Mouse (Mus musculus): ENCODE measurements around the gene Gpatch8.

The Gpatch8 gene

DNA sequence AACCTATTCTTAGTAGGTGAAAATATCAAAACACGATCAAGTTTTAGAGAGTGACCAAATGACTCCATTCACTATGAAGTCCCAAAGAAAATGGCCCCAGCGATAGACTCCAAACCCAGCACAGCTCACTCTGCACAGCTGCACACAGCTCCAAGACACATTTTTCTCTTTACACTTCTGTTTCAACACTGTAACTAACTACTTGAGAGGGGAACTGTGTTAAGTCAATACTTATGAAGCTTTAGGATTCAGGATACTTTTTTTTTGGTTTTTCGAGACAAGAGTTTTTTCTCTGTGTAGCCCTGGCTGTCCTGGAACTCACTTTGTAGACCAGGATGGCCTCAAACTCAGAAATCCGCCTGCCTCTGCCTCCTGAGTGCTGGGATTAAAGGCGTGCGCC is 61.1 kb downstream of the Gpatch8 start:
- DNase-seq: no peak

DNA sequence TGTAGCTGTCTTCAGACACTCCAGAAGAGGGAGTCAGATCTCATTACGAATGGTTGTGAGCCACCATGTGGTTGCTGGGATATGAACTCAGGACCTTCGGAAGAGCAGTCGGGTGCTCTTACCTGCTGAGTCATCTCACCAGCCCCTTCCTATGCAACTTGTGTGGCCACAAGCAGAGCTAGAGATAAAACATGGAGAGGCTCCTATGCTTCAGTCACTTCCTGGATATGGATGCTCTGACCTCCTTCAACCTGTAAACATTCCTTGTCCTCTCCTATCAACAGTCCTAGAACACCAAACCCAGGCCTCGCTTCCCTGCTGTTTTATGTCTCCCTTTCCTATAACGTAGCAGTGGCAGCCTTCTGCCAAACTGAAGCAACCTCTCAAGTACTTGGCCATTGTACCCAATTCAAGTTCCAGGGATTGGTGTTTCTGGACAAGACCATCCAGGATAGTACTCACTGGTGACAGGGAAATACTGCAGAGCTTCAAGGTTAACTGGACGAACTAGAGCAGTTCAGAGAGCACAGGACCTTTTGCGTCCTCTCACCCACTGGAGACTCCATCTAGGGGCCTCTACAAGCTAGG is 62.0 kb downstream of the Gpatch8 start:
- DNase-seq: no peak

DNA sequence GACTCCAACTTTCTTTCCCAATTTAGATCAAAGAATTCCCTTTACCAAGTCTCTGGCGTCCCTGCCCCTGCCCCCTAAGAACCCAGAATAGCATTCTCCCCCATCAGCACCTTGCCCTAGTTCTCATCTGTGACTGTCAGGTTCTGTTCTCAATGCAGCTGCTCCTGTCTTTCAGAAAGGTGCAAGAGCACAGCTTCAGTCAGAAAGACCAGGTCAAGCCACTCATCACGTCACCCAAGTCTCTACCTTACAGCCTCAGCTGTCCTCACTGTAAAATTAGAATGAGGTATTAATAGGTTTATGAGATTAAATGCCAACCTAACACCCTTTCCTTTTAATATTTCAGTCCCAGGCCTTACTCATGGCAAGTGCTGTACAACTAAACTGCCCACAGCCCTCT is 63.0 kb downstream of the Gpatch8 start:
- no peak for DNase-seq

DNA sequence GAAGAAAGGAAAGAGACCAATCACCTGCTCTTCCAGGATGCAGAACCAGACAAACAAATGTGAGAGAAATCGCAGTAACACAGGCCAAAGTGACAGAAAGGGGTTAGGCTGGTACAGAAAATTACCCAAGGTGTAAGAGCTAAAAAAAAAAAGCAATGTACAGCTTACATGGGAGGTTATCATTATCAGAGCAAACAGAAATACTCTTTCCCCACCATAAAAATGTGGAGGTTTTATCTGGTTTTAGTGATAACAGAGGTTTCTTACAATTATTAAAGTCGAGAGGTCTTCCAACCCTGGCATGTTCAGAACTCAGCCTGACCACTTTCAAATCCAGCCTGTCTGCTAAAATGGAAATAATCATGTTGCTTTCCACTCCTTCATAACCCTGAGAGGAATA is 68.3 kb downstream of the Gpatch8 start:
- no peak for DNase-seq

DNA sequence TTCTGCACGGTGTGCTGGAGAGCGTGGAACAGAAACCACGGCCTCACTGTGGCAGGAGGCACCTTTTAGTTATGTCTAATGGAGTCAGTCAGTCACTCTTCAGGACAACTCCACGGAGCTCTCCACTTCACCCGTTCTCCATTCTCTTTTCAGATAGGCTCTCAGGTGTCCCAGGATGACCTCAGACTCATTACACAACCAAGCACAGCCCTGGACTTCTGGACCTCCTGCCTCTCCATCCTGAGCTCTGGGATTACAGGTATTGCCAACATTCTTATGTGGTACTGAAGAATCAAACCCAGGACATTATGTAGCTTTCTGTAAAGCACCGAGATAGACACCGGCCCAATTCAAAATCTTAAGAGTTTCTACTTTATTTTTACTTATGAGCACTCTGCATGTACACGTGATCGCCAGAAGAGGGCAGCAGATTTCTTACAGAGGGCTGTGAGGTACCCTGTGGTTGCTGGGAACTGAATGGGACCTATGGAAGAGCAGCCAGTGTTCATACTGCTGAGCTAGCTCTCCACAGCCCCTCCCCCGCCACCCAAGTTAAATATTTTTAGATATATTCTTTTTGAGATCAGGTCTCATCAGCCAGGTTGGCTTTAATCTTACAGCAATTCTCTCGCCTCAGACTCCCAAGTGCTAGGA is 69.3 kb downstream of the Gpatch8 start:
- peak; percentile 50 to 62 for DNase-seq

DNA sequence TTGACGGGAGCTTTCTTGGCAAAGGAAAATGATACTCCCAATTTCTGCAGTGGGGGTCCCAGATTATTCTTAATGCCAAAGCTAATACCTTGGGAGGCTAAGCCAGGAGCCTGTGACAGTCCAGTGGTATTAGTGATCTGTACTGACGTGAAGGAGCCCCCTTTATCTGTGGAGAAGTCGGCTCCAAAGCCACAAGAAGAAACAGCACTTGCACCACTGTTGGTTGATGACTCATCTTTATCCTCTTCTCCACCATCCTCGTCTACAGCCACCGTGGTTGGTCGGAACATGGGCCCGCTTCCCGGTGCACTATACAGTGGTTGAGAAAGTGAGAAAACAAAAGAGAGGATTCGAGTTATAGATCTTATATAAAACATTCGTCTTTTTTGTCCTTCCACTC is 74.4 kb downstream of the Gpatch8 start:
- DNase-seq: no peak

DNA sequence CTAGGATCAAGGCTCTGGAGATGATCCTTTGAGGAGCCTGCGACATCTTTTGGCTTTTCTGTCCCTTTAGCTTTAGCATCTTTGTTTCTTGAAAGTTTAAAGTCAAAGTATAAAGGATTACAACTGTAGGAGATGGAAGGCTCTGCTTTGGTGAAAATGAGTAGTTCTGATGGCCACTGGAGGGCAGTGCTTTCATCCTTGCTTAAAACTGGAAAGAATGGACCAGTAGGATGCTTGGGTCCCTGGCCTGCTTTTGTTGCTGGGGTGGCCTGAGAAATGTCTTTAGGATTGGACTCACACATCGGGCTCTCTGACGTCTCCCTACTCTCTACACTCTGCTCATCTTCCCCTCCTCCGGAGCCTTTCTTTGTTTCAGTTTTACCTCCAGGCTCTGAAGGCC is 75.3 kb downstream of the Gpatch8 start:
- no peak for DNase-seq

DNA sequence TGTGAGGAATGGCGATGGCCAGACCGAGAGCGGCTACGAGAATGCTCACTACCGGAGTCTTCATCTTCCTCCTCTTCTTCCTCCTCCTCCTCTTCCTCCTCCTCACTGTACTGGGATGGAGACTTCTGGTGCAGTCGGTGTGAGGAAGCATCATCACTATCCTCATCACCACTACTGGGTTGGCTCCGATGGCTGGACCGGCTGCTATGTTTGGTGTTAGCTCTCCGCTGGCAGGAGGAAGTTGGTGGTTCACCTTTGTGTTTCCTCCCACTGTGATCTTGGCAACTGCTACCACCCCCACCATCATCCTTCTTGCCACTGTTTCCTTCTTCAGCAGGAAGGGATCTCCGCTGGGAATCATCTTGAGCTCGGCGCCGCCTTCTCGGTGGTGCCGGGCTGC is 76.1 kb downstream of the Gpatch8 start:
- DNase-seq: no peak

DNA sequence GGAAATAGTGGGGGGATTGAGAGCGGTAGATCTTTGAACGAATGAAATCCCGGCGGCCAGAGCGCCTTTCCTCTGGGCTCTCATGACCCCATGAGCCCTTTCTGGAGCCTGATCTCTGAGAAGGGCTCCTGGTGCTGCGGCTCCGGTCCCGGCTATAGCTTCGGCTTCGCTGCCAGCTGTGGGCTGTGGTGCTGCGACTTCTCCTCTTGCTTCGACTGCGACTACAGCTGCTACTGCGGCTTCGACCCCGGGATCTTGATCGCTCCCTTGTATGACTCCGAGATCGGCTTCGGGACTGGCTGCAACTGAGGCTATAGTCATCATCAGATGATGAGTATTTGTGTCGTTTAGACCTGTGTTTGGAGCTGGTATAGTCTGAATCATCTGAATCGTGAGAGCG is 76.6 kb downstream of the Gpatch8 start:
- no peak for DNase-seq

DNA sequence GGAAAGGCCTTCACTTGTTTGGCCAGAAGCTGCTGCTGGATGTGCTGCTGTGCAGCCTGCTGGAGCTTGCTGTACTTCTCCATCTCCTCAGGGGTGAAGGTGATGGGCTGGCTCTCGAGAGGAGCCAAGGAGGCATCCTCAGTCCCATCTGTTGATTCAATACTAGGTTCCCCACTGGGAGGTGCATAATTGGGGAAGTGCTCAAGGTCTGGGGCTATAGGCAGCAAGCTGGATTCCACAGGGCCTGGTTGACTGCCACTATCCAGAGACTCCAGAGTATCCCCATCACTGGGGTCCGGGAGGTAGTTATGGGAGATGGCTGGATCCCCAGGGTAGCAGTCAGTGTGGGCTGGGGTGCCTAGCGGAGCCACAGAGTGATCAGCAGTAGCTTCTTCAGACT is 77.5 kb downstream of the Gpatch8 start:
- DNase-seq: no peak

DNA sequence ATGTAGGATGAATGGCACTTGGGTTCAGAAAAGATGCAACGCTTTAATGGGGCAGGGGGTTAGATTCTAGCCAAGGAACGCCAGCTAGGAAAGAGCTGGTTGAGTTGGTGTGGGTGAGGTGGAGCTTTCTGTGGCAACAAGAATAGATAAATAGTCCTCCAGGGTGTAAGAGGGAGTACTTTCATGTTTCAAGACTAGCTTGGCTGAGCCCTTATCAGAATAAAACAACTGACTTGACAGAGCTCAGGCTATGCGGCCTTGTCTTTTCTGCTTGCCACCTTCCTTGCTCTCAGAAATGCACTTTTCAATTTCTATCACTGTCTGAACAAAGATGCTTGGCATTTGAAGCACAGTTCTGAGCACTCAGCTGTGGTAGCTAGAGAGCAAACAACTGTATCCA is 81.2 kb downstream of the Gpatch8 start:
- DNase-seq: no peak

DNA sequence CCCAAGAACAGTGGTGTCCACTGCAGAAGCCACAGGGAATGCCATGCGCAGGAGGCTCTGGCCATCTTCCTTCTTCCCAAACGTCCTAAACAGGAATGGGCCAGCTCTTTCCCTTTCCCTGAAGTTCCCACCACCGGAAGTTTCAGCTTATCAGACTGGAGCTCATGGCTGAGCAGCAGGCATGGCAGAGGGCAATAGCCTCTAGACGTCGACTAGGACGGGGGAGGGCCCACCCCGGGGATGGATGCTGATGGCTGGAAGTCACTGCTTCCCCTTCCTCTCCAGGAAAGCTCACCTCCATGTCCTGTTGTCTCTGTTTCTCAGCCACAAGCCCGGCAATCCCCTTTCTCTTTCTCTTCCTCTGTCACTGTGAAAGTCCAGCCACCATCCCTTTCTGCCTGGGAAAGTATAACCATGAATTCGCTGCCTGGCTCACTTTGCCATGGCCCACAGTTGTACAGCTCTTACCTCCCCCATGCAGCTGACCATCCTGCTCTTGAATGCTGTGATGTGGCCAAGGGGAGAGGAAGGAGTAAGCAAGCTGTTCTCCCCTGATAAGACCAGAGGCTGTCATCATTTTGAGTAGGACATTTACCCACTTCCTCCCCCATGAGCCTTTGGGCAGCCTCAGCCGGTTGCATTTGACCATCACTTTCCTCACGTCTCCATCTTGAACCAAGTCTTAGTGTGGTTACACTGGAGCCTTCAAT is 86.4 kb downstream of the Gpatch8 start, which contains the start of gene Itga2b:
Gene Itga2b, minus strand, starts transcription at position 475 of the 710 bp plus-strand sequence.
- peak in 1 of 2 experiments; percentile 29 for DNase-seq

DNA sequence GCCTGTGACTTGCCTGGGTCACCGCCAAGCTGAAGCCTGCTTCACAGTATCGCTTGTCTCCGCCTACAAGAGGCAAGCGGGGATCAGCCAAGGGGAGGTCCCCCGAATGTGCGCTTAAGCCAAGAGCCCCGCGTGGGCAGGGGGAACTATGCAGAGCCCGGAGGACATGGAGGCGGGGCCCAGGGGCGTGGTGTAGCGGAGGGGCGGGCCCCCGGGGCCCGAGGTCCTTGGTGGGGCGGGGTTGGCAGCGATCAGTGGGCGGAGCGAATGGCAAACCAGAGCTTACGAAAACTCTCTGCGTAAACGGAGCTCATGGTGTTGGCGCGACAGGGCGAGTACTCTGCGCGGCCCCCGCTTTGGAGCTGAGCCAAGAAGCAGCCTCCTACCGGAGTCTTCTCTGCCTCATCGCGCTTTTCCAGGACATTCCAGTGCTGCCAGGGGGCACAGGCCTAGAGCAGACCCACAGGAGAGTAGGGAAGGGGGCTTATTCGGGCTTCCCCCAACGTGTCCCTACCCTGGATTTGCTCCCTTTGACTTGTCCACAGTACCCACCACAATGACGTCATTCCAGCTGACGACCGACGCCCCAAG is 89.1 kb downstream of the Gpatch8 start:
- peak; percentile 99 for DNase-seq

DNA sequence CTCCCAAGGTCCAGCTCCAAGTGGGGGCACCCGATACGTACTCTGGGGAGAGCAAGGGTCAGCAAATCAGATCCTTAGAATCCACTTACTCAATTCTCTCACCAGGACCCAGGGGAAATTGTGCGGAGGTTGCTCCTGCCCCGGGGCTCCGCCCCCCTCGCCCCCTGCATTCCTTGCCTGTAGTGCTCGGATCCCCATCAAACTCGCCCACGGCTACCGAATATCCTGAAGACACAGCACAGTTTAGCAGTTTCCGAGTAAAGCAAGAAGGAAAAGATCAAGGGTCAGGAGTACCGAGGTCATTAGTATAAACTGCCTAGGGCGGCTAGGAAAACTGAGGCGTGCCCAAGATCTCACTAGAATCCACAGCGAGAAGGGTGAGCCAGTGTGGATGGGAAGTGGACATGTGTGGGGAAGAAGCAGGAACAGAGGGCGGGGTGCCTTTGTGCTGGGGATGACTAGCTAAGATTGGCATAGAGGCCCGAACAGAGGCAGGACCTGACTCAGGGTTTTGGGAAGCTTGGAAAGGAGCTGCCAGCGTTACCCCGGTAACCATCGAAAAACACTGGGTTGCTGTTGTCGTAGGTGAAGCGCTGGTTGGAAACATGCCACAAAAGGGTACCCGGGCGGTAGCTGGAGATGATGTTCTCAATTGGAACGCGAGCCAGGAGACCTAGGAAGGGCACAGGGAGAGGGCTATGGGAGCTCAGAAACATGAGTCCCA is 90.3 kb downstream of the Gpatch8 start:
- DNase-seq: peak; percentile 50 to 63

DNA sequence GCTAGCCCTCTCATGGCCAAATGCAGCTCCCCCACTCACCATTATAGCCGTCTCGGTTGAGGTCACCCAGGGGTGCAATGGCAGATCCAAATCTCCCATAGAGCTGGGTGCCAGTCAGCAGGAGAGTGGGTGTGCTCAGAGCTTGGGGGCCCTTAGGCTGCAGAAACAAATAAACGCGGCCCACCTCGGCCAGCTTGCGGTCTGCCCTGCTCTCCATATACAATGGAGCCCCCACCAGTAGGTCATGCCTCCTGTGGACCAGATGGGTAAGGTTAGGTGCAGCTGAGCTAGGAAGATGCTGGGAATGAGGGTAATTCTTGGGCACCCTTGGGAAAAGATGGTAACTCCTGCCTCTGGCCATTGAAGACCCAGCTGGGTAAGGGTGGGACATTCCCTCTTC is 91.3 kb downstream of the Gpatch8 start:
- DNase-seq: no peak

DNA sequence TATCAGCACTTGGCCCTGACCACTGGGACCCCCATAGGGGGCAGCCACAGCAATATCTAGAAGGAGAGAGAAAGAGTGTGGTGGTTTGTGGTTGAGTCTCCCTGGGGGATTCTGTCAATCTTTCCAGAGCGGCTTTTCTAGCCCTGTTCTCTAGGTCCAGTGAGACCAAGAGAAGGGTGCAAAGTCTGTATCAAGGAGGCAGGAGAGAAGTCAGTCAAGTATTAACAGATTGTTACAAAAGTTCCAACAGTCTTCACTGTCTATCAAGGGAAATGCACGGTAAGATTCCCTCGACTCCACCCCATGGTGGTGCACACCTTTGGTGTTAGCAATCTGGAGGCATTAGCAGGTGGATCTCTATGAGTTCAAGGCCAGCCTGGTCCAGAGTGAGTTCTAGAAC is 94.4 kb downstream of the Gpatch8 start:
- no peak for DNase-seq

DNA sequence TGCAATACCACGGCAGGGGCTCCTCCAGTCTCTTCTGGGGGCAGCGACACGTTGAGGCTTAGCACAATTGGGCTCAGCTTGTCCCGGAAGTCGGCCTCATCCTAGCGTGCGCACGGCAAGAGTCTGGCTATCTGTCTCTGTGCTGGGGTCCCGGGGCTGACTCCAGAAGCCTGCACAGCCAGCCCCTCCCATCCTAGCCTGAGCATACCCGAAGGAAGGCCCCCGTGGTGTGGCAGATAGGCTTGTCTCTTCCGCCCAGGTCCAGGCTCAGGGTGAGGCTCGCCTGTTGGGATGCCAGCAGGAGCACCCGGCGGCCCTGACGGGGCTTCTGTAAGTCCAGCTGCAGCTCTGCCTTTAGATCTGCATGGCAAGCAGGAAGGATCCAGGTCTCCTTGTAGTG is 95.7 kb downstream of the Gpatch8 start:
- no peak for DNase-seq

DNA sequence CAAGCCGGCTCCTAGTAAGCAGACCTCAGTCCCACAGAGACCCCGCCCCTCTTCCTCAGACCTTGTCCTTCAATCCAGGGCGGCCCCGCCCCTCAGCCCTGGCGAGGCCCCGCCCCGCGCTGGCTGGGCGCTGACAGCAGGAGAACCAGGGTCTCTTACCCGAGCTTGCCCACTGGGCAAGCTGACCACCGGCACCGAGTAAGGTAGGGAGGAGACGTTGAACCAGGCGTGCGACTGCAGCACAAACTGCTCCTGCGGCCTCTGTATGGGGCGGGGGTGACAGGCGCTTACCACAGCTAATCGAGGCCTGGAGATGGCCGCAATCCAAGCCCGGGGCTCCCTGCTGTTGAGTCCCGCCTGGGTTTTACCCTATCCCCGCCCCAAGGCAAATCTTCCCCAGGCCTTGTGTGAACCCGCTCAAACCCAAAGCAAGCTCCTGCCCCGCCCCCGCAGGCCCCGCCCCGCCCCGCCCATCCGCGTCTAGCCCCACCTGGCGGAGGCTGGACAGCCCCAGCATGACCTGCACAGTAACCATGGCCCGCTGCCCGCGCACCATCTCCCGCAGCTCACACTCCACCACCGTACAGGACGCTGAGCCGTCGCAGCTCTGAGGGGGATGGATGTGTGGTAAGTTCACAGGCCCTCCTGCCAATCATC is 100.3 kb downstream of the Gpatch8 start:
- peak; percentile 88 to 94 for DNase-seq

DNA sequence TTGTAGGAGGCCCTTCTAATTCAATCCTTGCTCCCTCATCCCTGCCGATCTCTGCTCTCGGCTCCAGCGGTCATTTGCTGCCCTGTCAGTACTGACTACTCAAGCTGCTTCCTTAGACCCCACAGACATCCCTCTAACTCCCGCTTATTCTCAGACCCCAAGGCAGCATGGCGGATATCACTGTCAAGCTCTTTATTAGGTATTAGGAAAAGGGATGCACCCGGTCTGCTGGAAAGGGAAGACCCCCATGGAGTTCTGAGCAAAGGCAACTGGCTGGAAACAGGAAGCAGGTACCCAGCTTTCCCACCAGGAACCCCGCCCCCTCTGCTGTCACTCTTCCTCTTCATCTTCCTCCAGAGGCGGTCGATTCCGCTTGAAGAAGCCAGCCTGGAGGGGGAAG is 103.1 kb downstream of the Gpatch8 start:
- no peak for DNase-seq

DNA sequence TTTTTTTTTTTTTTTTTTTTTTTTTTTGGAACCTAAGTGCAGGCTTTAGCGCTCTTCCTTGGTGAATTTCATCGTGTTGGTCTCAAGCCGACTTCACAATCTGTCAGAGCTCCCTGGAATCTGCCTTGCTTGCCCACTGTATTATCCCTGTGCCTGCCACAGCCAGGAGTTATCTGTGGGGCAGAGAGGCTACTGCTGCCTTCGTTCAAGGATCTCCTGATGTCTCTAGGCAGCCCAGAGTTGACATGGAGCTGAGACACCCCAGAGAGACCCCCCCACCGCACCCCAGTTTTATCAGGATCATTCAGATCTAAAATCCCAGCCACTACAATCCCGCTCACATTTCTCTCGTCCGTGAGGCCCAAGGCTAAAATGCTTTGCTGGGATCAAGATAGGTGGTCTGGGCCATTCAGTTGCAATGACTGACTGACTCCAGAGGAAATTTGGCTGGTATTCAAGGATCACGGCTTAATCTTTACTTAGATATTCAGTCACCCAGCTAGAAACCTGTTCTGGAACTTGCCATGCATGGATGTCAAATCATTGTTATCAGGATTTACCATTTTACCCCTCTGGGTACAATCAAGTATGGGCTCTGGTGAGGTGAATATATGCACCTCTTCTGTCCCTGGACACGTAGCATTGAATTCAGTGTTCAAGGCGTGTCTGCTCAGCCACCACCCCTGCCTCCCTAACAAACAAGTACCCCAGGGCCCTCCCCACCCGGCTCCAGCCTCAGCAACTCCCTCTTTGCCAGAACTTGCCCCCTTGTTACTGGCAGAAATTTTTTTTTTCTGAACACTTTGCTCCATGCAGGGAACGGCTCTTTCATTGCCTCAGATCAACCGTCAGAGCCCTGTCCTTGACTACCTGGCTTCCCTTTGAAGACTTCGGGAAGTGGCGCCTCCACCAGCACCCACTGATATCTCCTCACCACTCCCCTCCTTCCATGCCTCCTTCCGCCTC is 106.9 kb downstream of the Gpatch8 start:
- peak in 1 of 2 experiments; percentile 52 for DNase-seq

DNA sequence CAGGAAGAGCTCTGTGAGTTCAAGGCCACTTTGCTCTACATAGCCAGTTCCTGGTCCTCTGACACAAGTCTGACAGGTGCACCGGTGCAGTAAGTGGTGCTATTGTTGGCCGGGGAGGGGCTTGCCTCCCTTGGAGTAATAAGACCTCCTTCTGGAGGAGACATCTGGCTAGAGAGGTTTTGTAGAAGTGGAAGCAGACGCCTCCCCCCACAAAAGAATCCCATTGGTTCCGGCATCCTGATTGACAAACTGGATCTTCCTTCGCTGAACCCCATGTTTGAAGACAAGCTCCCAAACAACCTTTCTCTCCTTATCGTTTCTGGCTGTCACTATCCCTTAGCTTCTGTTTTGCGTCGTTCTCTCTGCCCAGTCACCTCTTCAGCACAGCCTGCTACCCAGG is 107.9 kb downstream of the Gpatch8 start:
- no peak for DNase-seq
